Mouse (Mus musculus) thymus, adult 2 months (tissue): ENCODE measurements around the gene D630036H23Rik.

Experiments
- CTCF ChIP-seq: fragments of 200-500 bp; IDR thresholded peaks from 2 replicates; pipeline ENCODE4 v1.5.1; 2012; ENCODE audit warnings: mild to moderate bottlenecking, control low read depth, low read length, moderate library complexity, borderline replicate concordance; ENCODE audit not compliant: control insufficient read depth, poor library complexity, insufficient read depth; ENCODE audit errors: extremely low read depth
- POLR2A ChIP-seq: fragments of 200-500 bp; IDR thresholded peaks from 2 replicates; pipeline ENCODE4 v1.6.1; 2012; ENCODE audit warnings: mild to moderate bottlenecking, low read length, control low read depth, moderate library complexity; ENCODE audit not compliant: control insufficient read depth, poor library complexity, insufficient read depth; ENCODE audit errors: extremely low read depth

DNA sequence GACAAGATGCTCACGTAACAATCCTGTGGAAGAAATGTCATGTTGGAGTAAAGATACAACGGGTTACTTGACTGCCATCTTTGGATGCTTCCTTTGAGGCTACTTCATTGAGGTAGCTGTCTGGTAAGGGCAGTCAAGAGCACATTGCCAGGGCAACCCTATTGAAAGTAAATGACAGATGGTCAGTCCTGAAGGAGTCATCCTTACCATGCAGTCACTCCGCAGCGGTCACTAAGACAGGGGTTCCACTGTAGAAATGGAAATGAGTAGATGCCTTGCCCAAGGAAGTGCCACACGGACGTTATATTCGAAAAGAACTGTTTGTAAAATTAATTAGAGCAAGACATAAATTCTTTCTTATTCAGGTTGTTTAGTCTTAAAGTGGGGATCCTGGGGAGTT lies 43.3 kb upstream of the D630036H23Rik start:
- TF ChIP-seq CTCF, result no peak
- TF ChIP-seq POLR2A, result no peak
